Mouse (Mus musculus) ES-Bruce4 (cell line): ENCODE measurements around the gene Ikbip. TPM values are rescaled to one million over a fixed set of nuclear protein-coding genes. Genes with fewer than 3 reads are reported as not detected.

ENCODE experiments used
- H3K27ac ChIP-seq: 2 replicates; pipeline ENCODE4 v1.5.1; 2012; ENCODE audit warnings: low read length, inconsistent platforms; ENCODE audit not compliant: insufficient read depth
- H3K27me3 ChIP-seq: 2 replicates; pipeline ENCODE4 v1.6.1; 2012; ENCODE audit warnings: mild to moderate bottlenecking, low read length, inconsistent platforms; ENCODE audit not compliant: control insufficient read depth, poor library complexity, insufficient read depth, severe bottlenecking
- H3K36me3 ChIP-seq: 2 replicates; pipeline ENCODE4 v1.6.1; 2012; ENCODE audit warnings: inconsistent platforms, mild to moderate bottlenecking, low read length, moderate library complexity; ENCODE audit not compliant: control insufficient read depth, poor library complexity, insufficient read depth, severe bottlenecking
- H3K4me1 ChIP-seq: one replicate; pipeline ENCODE4 v1.8.1; 2011; ENCODE audit warnings: low read length; ENCODE audit not compliant: control insufficient read depth, insufficient read depth
- H3K4me3 ChIP-seq: 2 replicates; pipeline ENCODE4 v1.5.1; 2011; ENCODE audit warnings: low read depth, mild to moderate bottlenecking, low read length
- H3K9ac ChIP-seq: 2 replicates; pipeline ENCODE4 v1.6.1; 2012; ENCODE audit warnings: low read depth, mild to moderate bottlenecking, inconsistent platforms; ENCODE audit not compliant: poor library complexity, severe bottlenecking
- H3K9me3 ChIP-seq: replicated peaks from 2 replicates; pipeline ENCODE4 v1.6.1; 2012; ENCODE audit warnings: mild to moderate bottlenecking, low read length, inconsistent platforms; ENCODE audit not compliant: control insufficient read depth, poor library complexity, insufficient read depth, severe bottlenecking
- CTCF ChIP-seq: IDR thresholded peaks from one replicate; pipeline ENCODE4 v1.8.1; 2011; ENCODE audit warnings: low read depth, low read length
- EP300 ChIP-seq: IDR thresholded peaks from 2 replicates; pipeline ENCODE4 v1.6.1; 2011; ENCODE audit warnings: low read depth, low read length; ENCODE audit not compliant: insufficient read depth
- POLR2A ChIP-seq: IDR thresholded peaks from one replicate; pipeline ENCODE4 v1.8.1; 2011; ENCODE audit warnings: low read length; ENCODE audit not compliant: insufficient read depth
- polyA plus RNA-seq: library from polyadenylated mRNA; stranded (reverse); fragments of >200 nt; gene quantifications from 2 replicates; pipeline ENCODE4 v1.2.4, GENCODE M21; 2011; ENCODE audit warnings: low read depth; ENCODE audit not compliant: missing spikeins, insufficient read depth, insufficient read length

The Ikbip gene
- polyA plus RNA-seq, 1 experiment, result 35.1 TPM

DNA sequence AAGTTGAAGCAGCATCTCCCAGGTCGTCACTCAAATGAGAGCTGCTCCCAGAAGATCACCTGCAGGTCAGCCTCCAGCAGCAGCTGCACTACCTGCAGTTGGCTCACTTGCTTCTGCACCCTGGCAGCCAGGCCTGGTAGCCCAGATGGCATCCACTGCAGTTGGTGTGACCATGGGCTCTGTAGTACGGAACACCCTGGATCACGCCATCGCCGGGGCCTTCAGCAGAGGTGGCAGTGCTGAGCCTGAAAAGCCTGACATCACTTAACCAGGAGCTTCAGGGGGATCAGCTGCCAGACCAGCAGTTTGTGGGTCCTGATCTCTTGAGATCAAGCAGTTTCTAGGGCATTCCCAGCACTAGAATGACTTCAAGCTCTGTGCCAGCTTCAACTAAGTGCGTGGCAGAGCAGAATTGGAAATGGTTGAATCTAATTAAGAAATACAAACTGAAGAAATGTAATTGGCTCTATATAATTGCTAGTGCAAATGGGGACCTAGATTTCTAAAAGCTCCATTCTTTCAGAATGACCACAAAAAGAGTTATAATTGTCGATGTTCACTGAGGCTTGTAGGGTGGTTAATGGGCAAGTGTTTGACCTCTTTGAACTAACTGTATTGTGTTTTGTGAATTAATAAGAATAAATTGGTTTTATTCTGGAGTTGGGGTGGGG lies 52.7 kb downstream of the Ikbip start:
- Histone ChIP-seq H3K36me3 (no peaks in the 10 kb centered on the region), H3K4me1 (no peaks in the 10 kb centered on the region), H3K27me3 (no peaks in the 10 kb centered on the region), H3K4me3 (no peak overlapping the region), H3K27ac (no peak overlapping the region), H3K9me3 (no peaks in the 10 kb centered on the region), H3K9ac (no peak overlapping the region)
- TF ChIP-seq EP300, result no peak
- TF ChIP-seq CTCF, result no peak
- no peak for TF ChIP-seq POLR2A

DNA sequence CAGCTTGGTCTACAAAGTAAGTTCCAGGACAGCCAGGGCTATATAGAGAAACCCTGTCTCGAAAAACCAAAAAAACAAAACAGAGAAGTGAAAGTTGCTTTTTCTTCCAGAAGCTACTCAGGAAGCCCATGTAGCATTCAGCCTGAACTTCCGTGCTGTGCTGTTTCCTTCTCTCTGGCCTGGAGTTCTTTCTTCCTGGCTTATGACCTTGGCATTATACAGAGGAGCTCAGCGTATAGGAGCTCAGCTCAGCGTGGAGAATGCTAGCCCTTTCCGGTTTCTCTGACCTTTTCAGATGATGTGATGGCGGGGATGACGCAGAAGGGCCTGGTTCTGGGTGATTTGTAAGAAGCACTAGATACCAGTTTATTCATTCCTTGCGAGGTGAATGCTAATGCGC lies 54.7 kb downstream of the Ikbip start:
- TF ChIP-seq CTCF (no peak), POLR2A (no peak), EP300 (no peak)
- no peaks in the 10 kb centered on the region for H3K4me1 ChIP-seq
- H3K9ac ChIP-seq, result no peak overlapping the region
- H3K27ac ChIP-seq, result no peak overlapping the region
- H3K4me3 ChIP-seq, result no peak overlapping the region
- no peaks in the 10 kb centered on the region for H3K36me3 ChIP-seq
- H3K9me3 ChIP-seq, result no peaks in the 10 kb centered on the region
- no peaks in the 10 kb centered on the region for H3K27me3 ChIP-seq

DNA sequence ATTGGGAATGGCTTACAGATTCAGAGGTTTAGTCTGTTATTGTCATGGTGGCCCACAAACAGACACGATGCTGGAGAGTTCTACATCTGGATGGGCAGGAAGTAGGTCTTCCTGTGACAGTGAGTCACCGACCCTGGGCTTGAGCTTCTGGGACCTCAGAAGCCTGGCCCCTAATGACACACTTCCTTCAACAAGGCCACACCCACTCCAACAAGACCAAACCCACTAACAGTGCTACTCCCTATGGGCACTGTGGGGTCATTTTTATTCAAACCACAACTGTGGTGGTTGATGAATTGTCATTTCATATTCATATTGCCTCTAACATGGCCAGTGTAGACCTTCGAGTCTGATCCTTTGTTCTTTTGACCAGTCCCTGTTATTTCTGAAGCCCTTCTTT lies 55.6 kb downstream of the Ikbip start:
- Histone ChIP-seq H3K27ac (no peak overlapping the region), H3K36me3 (no peaks in the 10 kb centered on the region), H3K4me3 (no peak overlapping the region), H3K9ac (no peak overlapping the region), H3K9me3 (no peaks in the 10 kb centered on the region), H3K4me1 (no peaks in the 10 kb centered on the region), H3K27me3 (no peaks in the 10 kb centered on the region)
- no peak for TF ChIP-seq POLR2A
- no peak for TF ChIP-seq EP300
- no peak for TF ChIP-seq CTCF

DNA sequence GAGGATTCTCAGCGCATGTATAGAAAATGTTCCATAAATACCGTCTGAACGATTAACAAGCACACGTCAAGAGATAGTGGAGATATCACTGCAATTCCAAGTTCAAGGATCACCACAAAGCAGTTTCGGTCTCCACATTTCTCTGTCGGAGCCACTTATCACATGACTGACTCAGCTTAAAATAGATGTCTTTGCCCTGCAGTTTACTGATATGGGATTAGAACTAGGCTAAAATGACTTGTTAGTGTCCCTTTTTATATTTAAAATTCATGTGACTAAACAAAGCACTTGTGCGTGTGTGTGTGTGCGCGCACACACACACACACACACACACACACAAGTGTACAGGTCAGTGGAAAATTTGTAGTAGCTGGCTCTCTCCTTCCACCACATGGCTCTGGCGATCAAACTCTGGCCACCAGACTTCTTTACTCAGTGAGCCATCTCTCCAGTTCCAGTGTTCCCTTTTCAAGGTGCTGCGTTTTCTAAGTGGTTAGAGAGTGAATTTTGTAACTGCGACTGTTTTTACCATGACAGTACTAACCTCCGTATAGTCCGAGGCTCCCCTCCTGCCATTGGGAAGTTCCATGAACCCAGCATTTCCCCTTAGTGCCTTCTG lies 56.5 kb downstream of the Ikbip start:
- H3K9me3 ChIP-seq, result no peaks in the 10 kb centered on the region
- H3K4me3 ChIP-seq, result no peak overlapping the region
- no peak overlapping the region for H3K9ac ChIP-seq
- no peak for TF ChIP-seq CTCF
- no peak for TF ChIP-seq EP300
- TF ChIP-seq POLR2A, result no peak
- no peaks in the 10 kb centered on the region for H3K27me3 ChIP-seq
- H3K36me3 ChIP-seq, result no peaks in the 10 kb centered on the region
- H3K27ac ChIP-seq, result no peak overlapping the region
- H3K4me1 ChIP-seq, result no peaks in the 10 kb centered on the region

DNA sequence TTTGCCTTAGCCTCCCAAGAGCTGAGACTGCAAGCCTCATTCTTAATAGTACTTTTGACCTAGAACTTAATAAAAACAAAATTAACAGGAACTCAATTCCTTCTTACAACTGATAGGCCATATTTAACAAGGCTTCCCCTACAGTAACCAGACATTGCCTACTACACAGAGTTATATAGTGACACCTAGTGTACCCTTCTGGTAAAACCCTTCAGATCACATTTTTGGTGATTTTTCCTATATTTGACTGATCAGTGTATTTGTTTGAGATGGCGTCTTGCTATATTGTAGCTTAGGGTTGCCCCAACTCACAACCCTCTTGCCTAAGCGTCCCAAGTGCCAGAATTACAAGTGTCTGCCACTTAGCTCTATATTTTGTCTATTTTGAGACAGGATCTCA lies 58.8 kb downstream of the Ikbip start:
- Histone ChIP-seq H3K4me1 (no peaks in the 10 kb centered on the region), H3K4me3 (no peak overlapping the region), H3K9ac (no peak overlapping the region), H3K36me3 (no peaks in the 10 kb centered on the region), H3K27me3 (no peaks in the 10 kb centered on the region), H3K9me3 (no peaks in the 10 kb centered on the region), H3K27ac (no peak overlapping the region)
- TF ChIP-seq POLR2A (no peak), EP300 (no peak), CTCF (no peak)

DNA sequence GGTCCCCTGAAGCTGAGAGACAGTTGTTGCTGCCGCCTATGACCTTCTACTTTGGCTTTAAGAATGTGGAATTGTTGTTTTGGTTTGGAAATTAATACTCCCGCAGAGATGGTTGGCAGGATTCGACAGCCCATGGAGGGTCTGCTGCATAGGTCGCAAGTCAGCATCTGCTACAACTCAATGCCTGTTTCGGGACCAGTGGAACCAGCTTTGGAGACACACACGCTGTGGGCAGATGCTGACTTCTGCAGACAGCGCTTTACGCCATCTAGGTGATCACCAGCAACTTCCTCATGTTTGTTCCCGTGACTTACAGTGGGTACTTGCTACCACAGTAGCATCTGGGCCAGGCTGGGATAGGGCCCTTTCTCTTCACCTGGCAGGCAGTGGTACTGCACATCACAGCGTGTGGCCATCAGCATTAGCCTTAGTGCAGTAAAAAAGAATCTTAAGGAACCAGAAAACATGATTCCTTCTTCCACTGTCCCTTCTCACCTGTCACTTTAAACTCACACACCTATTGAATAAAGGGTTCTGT lies 60.0 kb downstream of the Ikbip start:
- Histone ChIP-seq H3K4me1 (no peaks in the 10 kb centered on the region), H3K27ac (no peak overlapping the region), H3K4me3 (no peak overlapping the region), H3K27me3 (no peaks in the 10 kb centered on the region), H3K9ac (no peak overlapping the region), H3K36me3 (peaks cover 5% of the 10 kb centered on the region), H3K9me3 (no peaks in the 10 kb centered on the region)
- TF ChIP-seq EP300, result no peak
- no peak for TF ChIP-seq POLR2A
- no peak for TF ChIP-seq CTCF
